Mouse (Mus musculus) intestine, embryonic 16.5 days (tissue): ENCODE measurements around the gene Zfp691. TPM values are rescaled to one million over a fixed set of nuclear protein-coding genes. Genes with fewer than 3 reads are reported as not detected.

ENCODE experiments used
- ATAC-seq: fragments of 200-750 bp; cut with Nextera tagmentation; 2 replicates; pipeline ENCODE4 v1.8.0; 2017; ENCODE audit warnings: moderate TSS enrichment, moderate library complexity
- H3K27ac ChIP-seq: fragments of 300-500 bp; sonication (generic); 2 replicates; pipeline ENCODE4 v1.5.1; 2014; ENCODE audit warnings: mild to moderate bottlenecking, low read length
- H3K27me3 ChIP-seq: fragments of 300-500 bp; sonication (generic); replicated peaks from 2 replicates; pipeline ENCODE4 v1.6.1; 2014; ENCODE audit warnings: low read length, control low read depth, mixed read lengths; ENCODE audit not compliant: control insufficient read depth, insufficient read depth
- H3K36me3 ChIP-seq: fragments of 300-500 bp; sonication (generic); 2 replicates; pipeline ENCODE4 v1.6.1; 2014; ENCODE audit warnings: low read length, control low read depth; ENCODE audit not compliant: control insufficient read depth, insufficient read depth
- H3K4me1 ChIP-seq: fragments of 300-500 bp; sonication (generic); 2 replicates; pipeline ENCODE4 v1.6.1; 2014; ENCODE audit warnings: low read length, control low read depth, mixed read lengths; ENCODE audit not compliant: control insufficient read depth, insufficient read depth
- H3K4me2 ChIP-seq: fragments of 300-500 bp; sonication (generic); 2 replicates; pipeline ENCODE4 v1.6.1; 2014; ENCODE audit warnings: low read depth, low read length, control low read depth
- H3K4me3 ChIP-seq: fragments of 300-500 bp; sonication (generic); 2 replicates; pipeline ENCODE4 v1.5.1; 2014; ENCODE audit warnings: mild to moderate bottlenecking, low read length
- H3K9ac ChIP-seq: fragments of 300-500 bp; sonication (generic); 2 replicates; pipeline ENCODE4 v1.6.1; 2014; ENCODE audit warnings: low read depth, low read length
- H3K9me3 ChIP-seq: fragments of 300-500 bp; sonication (generic); 2 replicates; pipeline ENCODE4 v1.6.1; 2016; ENCODE audit warnings: low read length, control low read depth; ENCODE audit not compliant: control insufficient read depth
- WGBS: fragments of 180-500 bp; shearing (Covaris S2); extraction: QIAGEN DNeasy Blood & Tissue Kit; methylation state at CpG from one replicate; pipeline ENCODE4 v1.1.7; 2014; 5-methylcytosine and 5-hydroxymethylcytosine counted together
- polyA plus RNA-seq: library from polyadenylated mRNA; unstranded; fragments of >200 nt; fragmentation: Nextera tagmentation; extraction: Ambion mirVana; gene quantifications from 2 replicates; pipeline ENCODE4 v1.2.1, GENCODE M21; 2015

Zfp691 gene
- polyA plus RNA-seq, 1 experiment from 2014 or later = 5.0 TPM

- whole genome bisulfite sequencing = 35% methylated on average over 2 of the region's 2 CpGs
- no peak overlapping the region for H3K4me2 ChIP-seq
- no peak overlapping the region for H3K27ac ChIP-seq
- no peak overlapping the region for H3K9ac ChIP-seq
- H3K9me3 ChIP-seq = no peaks in the 10 kb centered on the region
- no peaks in the 10 kb centered on the region for H3K27me3 ChIP-seq
- H3K4me1 ChIP-seq = no peaks in the 10 kb centered on the region
- H3K36me3 ChIP-seq = no peaks in the 10 kb centered on the region
- no peak overlapping the region for H3K4me3 ChIP-seq
- no peak for ATAC-seq
Observed at GRCm38 (mm10) chr4:119157186-119157585, 16.8 kb downstream of the Zfp691 start.

GRCm38 (mm10) chr4:119148741-119149140 lies 25.3 kb downstream of the Zfp691 start:
- no peak for ATAC-seq

GRCm38 (mm10) chr4:119147347-119147746 lies 26.6 kb downstream of the Zfp691 start:
- H3K4me2 ChIP-seq = no peak overlapping the region

More at GRCm38 (mm10) chr4:119148741-119149140, 25.3 kb downstream of the Zfp691 start:
- Histone ChIP-seq H3K27ac (no peak overlapping the region), H3K27me3 (no peaks in the 10 kb centered on the region), H3K4me2 (no peak overlapping the region), H3K4me1 (no peaks in the 10 kb centered on the region), H3K36me3 (no peaks in the 10 kb centered on the region), H3K9ac (no peak overlapping the region), H3K9me3 (no peaks in the 10 kb centered on the region), H3K4me3 (no peak overlapping the region)
- WGBS = 79% methylated on average over 11 of the region's 11 CpGs

GRCm38 (mm10) chr4:119146816-119147215 lies 27.2 kb downstream of the Zfp691 start:
- Histone ChIP-seq H3K9me3 (no peaks in the 10 kb centered on the region), H3K9ac (no peak overlapping the region), H3K36me3 (no peaks in the 10 kb centered on the region), H3K4me1 (no peaks in the 10 kb centered on the region), H3K27me3 (no peaks in the 10 kb centered on the region), H3K4me3 (no peak overlapping the region), H3K4me2 (no peak overlapping the region), H3K27ac (no peak overlapping the region)
- WGBS = 89% methylated on average over 7 of the region's 7 CpGs
- no peak for ATAC-seq

More at GRCm38 (mm10) chr4:119147347-119147746, 26.6 kb downstream of the Zfp691 start:
- H3K27ac ChIP-seq = no peak overlapping the region
- H3K4me3 ChIP-seq = no peak overlapping the region
- no peaks in the 10 kb centered on the region for H3K36me3 ChIP-seq
- H3K9ac ChIP-seq = no peak overlapping the region
- WGBS = 55% methylated on average over 5 of the region's 5 CpGs
- ATAC-seq = peak; percentile 55
- no peaks in the 10 kb centered on the region for H3K4me1 ChIP-seq
- no peaks in the 10 kb centered on the region for H3K9me3 ChIP-seq
- no peaks in the 10 kb centered on the region for H3K27me3 ChIP-seq

GRCm38 (mm10) chr4:119142230-119142871 lies 31.6 kb downstream of the Zfp691 start:
- WGBS = 29% methylated on average over 24 of the region's 24 CpGs
- H3K4me3 ChIP-seq = peak overlapping the region; percentile 13; the same call in 1 of the 2 replicates
- H3K9ac ChIP-seq = no peak overlapping the region
- no peaks in the 10 kb centered on the region for H3K27me3 ChIP-seq
- peaks cover 5% of the 10 kb centered on the region; the same call in 1 of the 2 replicates for H3K4me1 ChIP-seq
- H3K4me2 ChIP-seq = peak overlapping the region; percentile 26; the same call in 1 of the 2 replicates
- ATAC-seq = peak; percentile 51
- H3K27ac ChIP-seq = no peak overlapping the region
- no peaks in the 10 kb centered on the region for H3K9me3 ChIP-seq
- no peaks in the 10 kb centered on the region for H3K36me3 ChIP-seq

GRCm38 (mm10) chr4:119141191-119141590 lies 32.8 kb downstream of the Zfp691 start:
- no peak overlapping the region for H3K27ac ChIP-seq
- WGBS = 62% methylated on average over 10 of the region's 10 CpGs
- no peaks in the 10 kb centered on the region for H3K27me3 ChIP-seq
- no peak for ATAC-seq
- no peak overlapping the region for H3K4me2 ChIP-seq
- H3K4me3 ChIP-seq = no peak overlapping the region
- no peaks in the 10 kb centered on the region for H3K9me3 ChIP-seq
- peaks cover 9% of the 10 kb centered on the region; the same call in 1 of the 2 replicates for H3K4me1 ChIP-seq
- H3K36me3 ChIP-seq = peaks cover 7% of the 10 kb centered on the region
- H3K9ac ChIP-seq = no peak overlapping the region

GRCm38 (mm10) chr4:119140126-119140525 lies 33.9 kb downstream of the Zfp691 start:
- 55% methylated on average over 3 of the region's 3 CpGs for WGBS
- H3K4me2 ChIP-seq = no peak overlapping the region
- peaks cover 9% of the 10 kb centered on the region; the same call in 1 of the 2 replicates for H3K4me1 ChIP-seq
- no peak overlapping the region for H3K27ac ChIP-seq
- H3K27me3 ChIP-seq = no peaks in the 10 kb centered on the region
- no peaks in the 10 kb centered on the region for H3K9me3 ChIP-seq
- H3K4me3 ChIP-seq = no peak overlapping the region
- no peak for ATAC-seq
- H3K9ac ChIP-seq = no peak overlapping the region
- H3K36me3 ChIP-seq = peaks cover 18% of the 10 kb centered on the region

- no peak for ATAC-seq
- Histone ChIP-seq H3K4me2 (0 out of 2 replicates have a peak overlapping the region, but pooled peaks have one; percentile 35), H3K4me3 (no peak overlapping the region), H3K9ac (no peak overlapping the region), H3K9me3 (no peaks in the 10 kb centered on the region), H3K27ac (no peak overlapping the region), H3K36me3 (peaks cover 30% of the 10 kb centered on the region), H3K27me3 (no peaks in the 10 kb centered on the region), H3K4me1 (peaks cover 9% of the 10 kb centered on the region; the same call in 1 of the 2 replicates)
- WGBS = 66% methylated on average over 8 of the region's 8 CpGs
Observed at GRCm38 (mm10) chr4:119138776-119139175, 35.2 kb downstream of the Zfp691 start.

GRCm38 (mm10) chr4:119138171-119138570 lies 35.8 kb downstream of the Zfp691 start:
- peak overlapping the region; percentile 33; the same call in 1 of the 2 replicates for H3K9ac ChIP-seq
- no peaks in the 10 kb centered on the region for H3K9me3 ChIP-seq
- H3K4me3 ChIP-seq = peak overlapping the region; percentile 11; the same call in 1 of the 2 replicates
- 15% methylated on average over 18 of the region's 18 CpGs for WGBS
- H3K4me2 ChIP-seq = peak overlapping the region; percentile 42; the same call in 1 of the 2 replicates
- peaks cover 9% of the 10 kb centered on the region; the same call in 1 of the 2 replicates for H3K4me1 ChIP-seq
- no peak overlapping the region for H3K27ac ChIP-seq
- ATAC-seq = peak; percentile 86
- no peaks in the 10 kb centered on the region for H3K27me3 ChIP-seq
- peaks cover 32% of the 10 kb centered on the region for H3K36me3 ChIP-seq
